In genomic region chr10:86852160-86852559, GRCm38 (mm10) we compare ENCODE assay signal across 17 mouse cellular contexts.
"Had no signal": no experiment of that assay in that cellular context is flagged by ENCODE, and none has a peak within 500 bp of the region (broad histone marks: within the 10 kb centered on the region; RNA-seq: fewer than 3 reads in every experiment).

No protein-coding gene starts in this region.

- DNase-seq: kidney, adult 9 months; kidney, postnatal 36 days; layer of hippocampus, adult 9-11 months; liver; liver, embryonic 13.5 days; liver, postnatal 0 days; lung, postnatal 14 days; right cerebral cortex, adult 18-20 months; right cerebral cortex, postnatal 25 days had no signal

- H3K4me2 ChIP-seq: limb, embryonic 12.5 days; liver, embryonic 13.5 days; lung, embryonic 15.5 days; neural tube, embryonic 12.5 days had no signal

- ATAC-seq: liver, postnatal 0 days had no signal

- H3K4me1 ChIP-seq: limb, embryonic 12.5 days; liver, embryonic 13.5 days; lung, embryonic 15.5 days; megakaryocyte, embryonic 14.5 days; neural tube, embryonic 12.5 days had no signal

- H3K36me3 ChIP-seq: limb, embryonic 12.5 days; liver, embryonic 13.5 days; lung, embryonic 15.5 days; neural tube, embryonic 12.5 days had no signal

- H3K9me3 ChIP-seq: limb, embryonic 12.5 days; liver, embryonic 13.5 days; lung, embryonic 15.5 days; megakaryocyte, embryonic 14.5 days; neural tube, embryonic 12.5 days had no signal

- H3K4me3 ChIP-seq: limb, embryonic 12.5 days; liver, embryonic 13.5 days; lung, embryonic 15.5 days; megakaryocyte, embryonic 14.5 days; myocyte; neural tube, embryonic 12.5 days had no signal

- H3K27ac ChIP-seq: kidney, postnatal 0 days; limb, embryonic 12.5 days; liver, embryonic 13.5 days; lung, embryonic 15.5 days; macrophage; neural tube, embryonic 12.5 days; stomach, postnatal 0 days had no signal

- H3K27me3 ChIP-seq: lung, embryonic 15.5 days; neural tube, embryonic 12.5 days had no signal

- H3K9ac ChIP-seq: limb, embryonic 12.5 days; liver, embryonic 13.5 days; liver, postnatal 0 days; lung, embryonic 15.5 days; neural tube, embryonic 12.5 days had no signal
